Mouse (Mus musculus) CH12.LX (cell line): ENCODE results near the gene Glo1. TPM values are rescaled to one million over a fixed set of nuclear protein-coding genes. Genes with fewer than 3 reads are reported as not detected.

Source experiments
- DNase-seq: peaks from one replicate; pipeline ENCODE4 v3.0.0-alpha.2; 2013; ENCODE audit errors: extremely low read depth
- H3K27ac ChIP-seq: 2 replicates; pipeline ENCODE4 v1.5.1; 2012; ENCODE audit warnings: low read depth, mild to moderate bottlenecking, control low read depth, moderate library complexity; ENCODE audit not compliant: insufficient read depth
- H3K27me3 ChIP-seq: replicated peaks from 2 replicates; pipeline ENCODE3; 2012; ENCODE audit warnings: inconsistent platforms
- H3K36me3 ChIP-seq, 2 experiments: replicated peaks in 1 of 2; 2 replicates each; pipeline versions ENCODE3 to v1.6.1; 2012; ENCODE audit warnings: inconsistent platforms in 1 of 2, low read length in 1 of 2, mild to moderate bottlenecking in 1 of 2, mixed read lengths in 1 of 2, moderate library complexity in 1 of 2; ENCODE audit not compliant: control insufficient read depth in 1 of 2, insufficient read depth in 1 of 2
- H3K4me1 ChIP-seq, 2 experiments: 2 replicates each; pipeline ENCODE4 v1.6.1; 2012; ENCODE audit warnings: inconsistent platforms in 1 of 2, moderate library complexity in 1 of 2; ENCODE audit not compliant: insufficient read depth in 2 of 2, control insufficient read depth in 1 of 2
- H3K4me2 ChIP-seq: 2 replicates; pipeline ENCODE4 v1.6.1; 2012; ENCODE audit warnings: low read depth, mild to moderate bottlenecking, control low read depth; ENCODE audit not compliant: poor library complexity, insufficient read depth, severe bottlenecking
- H3K4me3 ChIP-seq, 3 experiments: fragments of 150-350 bp in 1 of 3; sonication (generic) in 1 of 3; replicated peaks in 1 of 3; 2 replicates each; pipeline versions ENCODE3 to v1.5.1; 2011 to 2012; ENCODE audit warnings: low read depth in 2 of 3, low read length in 2 of 3, mild to moderate bottlenecking in 2 of 3, moderate library complexity in 2 of 3, control low read depth in 1 of 3, improper control_type of control experiment in 1 of 3, inconsistent platforms in 1 of 3, mixed read lengths in 1 of 3; ENCODE audit not compliant: poor library complexity in 1 of 3
- H3K79me2 ChIP-seq: replicated peaks from 2 replicates; pipeline ENCODE4 v1.6.1; 2012; ENCODE audit warnings: mild to moderate bottlenecking, moderate library complexity; ENCODE audit not compliant: control insufficient read depth, poor library complexity, insufficient read depth, severe bottlenecking; ENCODE audit errors: extremely low read depth
- H3K9ac ChIP-seq: 2 replicates; pipeline ENCODE4 v1.6.1; 2012; ENCODE audit warnings: low read depth, mild to moderate bottlenecking, control low read depth, moderate library complexity; ENCODE audit not compliant: insufficient read depth
- H3K9me3 ChIP-seq: replicated peaks from 2 replicates; pipeline ENCODE3; 2012; ENCODE audit warnings: low read length, inconsistent platforms, mixed read lengths
- BHLHE40 ChIP-seq: IDR thresholded peaks from 2 replicates; pipeline ENCODE4 v1.6.1; 2011; ENCODE audit warnings: mild to moderate bottlenecking, low read depth, low read length, improper control_type of control experiment
- CHD1 ChIP-seq: IDR thresholded peaks from 2 replicates; pipeline ENCODE4 v1.6.1; 2012; ENCODE audit warnings: low read depth, low read length, improper control_type of control experiment, inconsistent platforms
- CTCF ChIP-seq, 2 experiments: IDR thresholded peaks in 1 of 2; conservative IDR thresholded peaks in 1 of 2; 2 replicates each; pipeline ENCODE4 v1.5.1; 2011 to 2012; ENCODE audit warnings: low read depth in 2 of 2, low read length in 2 of 2, improper control_type of control experiment in 1 of 2, inconsistent platforms in 1 of 2, mild to moderate bottlenecking in 1 of 2, moderate library complexity in 1 of 2
- E2F4 ChIP-seq: IDR thresholded peaks from 2 replicates; pipeline ENCODE4 v1.6.1; 2011; ENCODE audit warnings: low read depth, low read length, improper control_type of control experiment; ENCODE audit not compliant: insufficient replicate concordance
- ELF1 ChIP-seq: IDR thresholded peaks from 2 replicates; pipeline ENCODE4 v1.6.1; 2014; ENCODE audit warnings: low read depth, mild to moderate bottlenecking, inconsistent platforms, low read length, improper control_type of control experiment
- EP300 ChIP-seq: IDR thresholded peaks from 2 replicates; pipeline ENCODE4 v1.6.1; 2011; ENCODE audit warnings: low read length, improper control_type of control experiment
- ETS1 ChIP-seq: conservative IDR thresholded peaks from 2 replicates; pipeline ENCODE4 v1.6.1; 2012; ENCODE audit warnings: low read depth, mild to moderate bottlenecking, inconsistent platforms, low read length, improper control_type of control experiment, moderate library complexity
- GABPA ChIP-seq: IDR thresholded peaks from 2 replicates; pipeline ENCODE4 v1.6.1; 2012; ENCODE audit warnings: low read depth, low read length, improper control_type of control experiment, inconsistent platforms; ENCODE audit not compliant: insufficient replicate concordance
- HCFC1 ChIP-seq: IDR thresholded peaks from 2 replicates; pipeline ENCODE4 v1.6.1; 2012; ENCODE audit warnings: low read depth, mild to moderate bottlenecking, inconsistent platforms, low read length, improper control_type of control experiment
- IRF4 ChIP-seq: IDR thresholded peaks from 2 replicates; pipeline ENCODE4 v1.6.1; 2014; ENCODE audit warnings: low read depth, mild to moderate bottlenecking, inconsistent platforms, low read length, improper control_type of control experiment
- JUN ChIP-seq: IDR thresholded peaks from 2 replicates; pipeline ENCODE4 v1.6.1; 2011; ENCODE audit warnings: low read depth, mild to moderate bottlenecking, low read length, improper control_type of control experiment, moderate library complexity; ENCODE audit not compliant: insufficient read depth
- JUND ChIP-seq: conservative IDR thresholded peaks from 2 replicates; pipeline ENCODE4 v1.6.1; 2011; ENCODE audit warnings: low read depth, low read length, improper control_type of control experiment
- KAT2A ChIP-seq: IDR thresholded peaks from 2 replicates; pipeline ENCODE4 v1.6.1; 2012; ENCODE audit warnings: low read length, improper control_type of control experiment, inconsistent platforms; ENCODE audit not compliant: insufficient replicate concordance
- MAFK ChIP-seq: IDR thresholded peaks from 2 replicates; pipeline ENCODE4 v1.6.1; 2011; ENCODE audit warnings: low read length, improper control_type of control experiment; ENCODE audit not compliant: insufficient replicate concordance
- MAX ChIP-seq: IDR thresholded peaks from 2 replicates; pipeline ENCODE4 v1.6.1; 2011; ENCODE audit warnings: low read length, improper control_type of control experiment
- MAZ ChIP-seq: IDR thresholded peaks from 2 replicates; pipeline ENCODE4 v1.6.1; 2012; ENCODE audit warnings: low read depth, mild to moderate bottlenecking, inconsistent platforms, low read length, improper control_type of control experiment, moderate library complexity
- MEF2A ChIP-seq: IDR thresholded peaks from 2 replicates; pipeline ENCODE4 v1.6.1; 2014; ENCODE audit warnings: low read depth, mild to moderate bottlenecking, inconsistent platforms, low read length, improper control_type of control experiment, borderline replicate concordance
- MXI1 ChIP-seq: IDR thresholded peaks from 2 replicates; pipeline ENCODE4 v1.6.1; 2011; ENCODE audit warnings: mild to moderate bottlenecking, low read depth, low read length, improper control_type of control experiment
- MYC ChIP-seq: IDR thresholded peaks from 2 replicates; pipeline ENCODE4 v1.6.1; 2011; ENCODE audit warnings: low read depth, mild to moderate bottlenecking, improper control_type of control experiment, low read length
- NELFE ChIP-seq: IDR thresholded peaks from 2 replicates; pipeline ENCODE4 v1.6.1; 2011; ENCODE audit warnings: low read depth, low read length, improper control_type of control experiment
- NRF1 ChIP-seq: IDR thresholded peaks from 2 replicates; pipeline ENCODE4 v1.6.1; 2014; ENCODE audit warnings: low read depth, mild to moderate bottlenecking, inconsistent platforms, low read length, improper control_type of control experiment, moderate library complexity
- PAX5 ChIP-seq: IDR thresholded peaks from 2 replicates; pipeline ENCODE4 v1.6.1; 2012; ENCODE audit warnings: low read length, inconsistent platforms, mixed read lengths
- POLR2A ChIP-seq: IDR thresholded peaks from 2 replicates; pipeline ENCODE4 v1.6.1; 2011; ENCODE audit warnings: low read depth, mild to moderate bottlenecking, improper control_type of control experiment, low read length
- TBP ChIP-seq: conservative IDR thresholded peaks from 2 replicates; pipeline ENCODE4 v1.6.1; 2011; ENCODE audit warnings: low read depth, low read length, improper control_type of control experiment
- TCF12 ChIP-seq: IDR thresholded peaks from 2 replicates; pipeline ENCODE4 v1.6.1; 2014; ENCODE audit warnings: low read depth, mild to moderate bottlenecking, inconsistent platforms, low read length, improper control_type of control experiment
- UBTF ChIP-seq: IDR thresholded peaks from 2 replicates; pipeline ENCODE4 v1.6.1; 2012; ENCODE audit warnings: low read depth, mild to moderate bottlenecking, inconsistent platforms, low read length, improper control_type of control experiment, moderate library complexity
- USF1 ChIP-seq: IDR thresholded peaks from 2 replicates; pipeline ENCODE4 v1.6.1; 2014; ENCODE audit warnings: low read depth, mild to moderate bottlenecking, inconsistent platforms, low read length, improper control_type of control experiment
- USF2 ChIP-seq: conservative IDR thresholded peaks from 2 replicates; pipeline ENCODE4 v1.6.1; 2011; ENCODE audit warnings: low read depth, low read length, improper control_type of control experiment
- ZC3H11A ChIP-seq: IDR thresholded peaks from 2 replicates; pipeline ENCODE4 v1.6.1; 2012; ENCODE audit warnings: low read depth, mild to moderate bottlenecking, inconsistent platforms, low read length, improper control_type of control experiment
- ZKSCAN1 ChIP-seq: IDR thresholded peaks from 2 replicates; pipeline ENCODE4 v1.6.1; 2012; ENCODE audit warnings: low read depth, inconsistent platforms, low read length, improper control_type of control experiment, borderline replicate concordance
- ZMIZ1 ChIP-seq: IDR thresholded peaks from 2 replicates; pipeline ENCODE4 v1.6.1; 2012; ENCODE audit warnings: low read depth, mild to moderate bottlenecking, inconsistent platforms, low read length, improper control_type of control experiment
- dilution Hi-C: fragments of 300-500 bp; cut with MboI; formaldehyde crosslinking; loops from 2 replicates; pipeline ENCODE4 v1.14.3; 2020; ENCODE audit warnings: low sequenced_read_pairs; ENCODE audit not compliant: extremely low pct_unique_long_range_greater_than_20kb, extremely low pct_ligation_motif_present
- in situ Hi-C: fragments of 300-500 bp; cut with MboI; formaldehyde crosslinking; loops from 3 replicates; pipeline ENCODE4 v1.14.3; 2019; ENCODE audit warnings: low sequenced_read_pairs, low pct_ligation_motif_present, low pct_unique_long_range_greater_than_20kb, mixed read lengths
- polyA plus RNA-seq: library from polyadenylated mRNA; unstranded; fragments of >175 nt; gene quantifications from 2 replicates; pipeline ENCODE4 v1.2.1, GENCODE M21; 2012; ENCODE audit warnings: low read depth; ENCODE audit not compliant: insufficient read length
- total RNA-seq, 2 experiments: library from RNA; depleted of rRNA; stranded (reverse); fragments of 300-350 nt in 1 of 2; fragments of >200 nt in 1 of 2; gene quantifications; 2 replicates each; pipeline ENCODE4 v1.2.3; 2012 to 2014

Gene Glo1
- total and polyA plus RNA-seq, 3 experiments = 143 to 283 (median 170) TPM

DNA sequence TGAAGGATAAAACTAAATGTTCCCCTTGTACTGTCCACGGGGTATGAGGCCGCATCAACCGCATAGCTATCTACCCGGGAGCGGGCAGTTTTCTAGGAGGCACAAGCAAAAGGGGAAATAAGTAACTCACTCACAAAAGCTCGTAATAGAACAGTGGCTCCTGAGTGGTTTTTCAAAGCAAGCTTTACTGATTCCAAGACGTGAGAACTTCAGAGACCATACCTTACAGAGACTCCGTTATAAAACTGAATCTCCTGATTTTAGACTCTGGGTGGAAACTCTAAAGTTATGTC is 51.9 kb downstream of the Glo1 start:
- TF ChIP-seq PAX5 = no peak
- no peak for TF ChIP-seq ZKSCAN1
- no peak for TF ChIP-seq UBTF
- no peak for TF ChIP-seq NELFE
- no peak for TF ChIP-seq IRF4
- no peak for TF ChIP-seq USF2
- no peak for TF ChIP-seq GABPA
- no peak for TF ChIP-seq ZC3H11A
- no peak for TF ChIP-seq HCFC1
- no peak for TF ChIP-seq MYC
- TF ChIP-seq ELF1 = no peak
- no peak for TF ChIP-seq ZMIZ1
- no peak for TF ChIP-seq E2F4
- no peak for TF ChIP-seq NRF1
- TF ChIP-seq POLR2A = no peak
- no peak for TF ChIP-seq TBP
- TF ChIP-seq MEF2A = no peak
- no peak for TF ChIP-seq USF1
- no peaks in the 10 kb centered on the region for H3K9me3 ChIP-seq
- dilution Hi-C loops (no loop called here), in situ Hi-C loops (no loop called here)
- H3K4me3 ChIP-seq = peak overlapping the region; percentile 69 to 95 (median 73)
- H3K4me1 ChIP-seq = peaks cover 4 to 27% of the 10 kb centered on the region in 2 experiments
- H3K27me3 ChIP-seq = no peaks in the 10 kb centered on the region
- DNase-seq = no peak
- H3K36me3 ChIP-seq = peaks cover 0 to 11% of the 10 kb centered on the region in 2 experiments
- H3K9ac ChIP-seq = peak overlapping the region; percentile 96
- H3K27ac ChIP-seq = no peak overlapping the region
- H3K79me2 ChIP-seq = no peaks in the 10 kb centered on the region
- H3K4me2 ChIP-seq = peak overlapping the region; percentile 97

GRCm38 (mm10) chr17:30573990-30574782 is 52.5 kb downstream of the Glo1 start:
- Histone ChIP-seq H3K9ac (no peak overlapping the region; the same call in 1 of the 2 replicates), H3K4me2 (no peak overlapping the region), H3K27ac (no peak overlapping the region), H3K9me3 (no peaks in the 10 kb centered on the region), H3K4me1 (peaks cover 4 to 27% of the 10 kb centered on the region in 2 experiments), H3K4me3 (peak overlapping the region in 1 of 3 experiments; percentile 73), H3K36me3 (peaks cover 0 to 11% of the 10 kb centered on the region in 2 experiments), H3K27me3 (no peaks in the 10 kb centered on the region), H3K79me2 (no peaks in the 10 kb centered on the region)
- TF ChIP-seq ETS1 (no peak), MAFK (no peak), TCF12 (no peak), ZKSCAN1 (no peak), KAT2A (no peak), POLR2A (no peak), JUND (no peak), CHD1 (no peak), ZC3H11A (no peak), MAX (no peak), BHLHE40 (no peak), CTCF (conservative IDR thresholded peaks at IDR 0.05 in 1 of 2, IDR thresholded peaks at IDR 0.05 in 1 of 2; ENCODE audit: low read depth in 2 of 2, low read length in 2 of 2) (no peak), IRF4 (no peak), E2F4 (no peak), ZMIZ1 (no peak), EP300 (no peak), MAZ (no peak), NELFE (no peak), JUN (no peak), MXI1 (no peak)
- in situ Hi-C loops = no loop called here
- dilution Hi-C loops = no loop called here
- no peak for DNase-seq
